Mouse (Mus musculus): ENCODE measurements around the gene Ube2d1. TPM values are rescaled to one million over a fixed set of nuclear protein-coding genes. Genes with fewer than 3 reads are reported as not detected.

Ube2d1 gene
- polyA plus RNA-seq, 2 experiments, result 6.8 to 7.3 TPM

GRCm38 (mm10) chr10:71323669-71324068, 38.6 kb upstream of the Ube2d1 start:
- TF ChIP-seq EP300 (IDR thresholded peaks at IDR 0.05; ENCODE audit: low read depth), result no peak
- no peak for TF ChIP-seq CTCF (IDR thresholded peaks at IDR 0.05; ENCODE audit: low read depth)
- 63% methylated on average over 8 of the region's 8 CpGs for WGBS (ENCODE audit: insufficient replicate concordance)
- no peaks in the 10 kb centered on the region for H3K9me3 ChIP-seq (ENCODE audit: control insufficient read depth, low read length)

GRCm38 (mm10) chr10:71316497-71316896, 31.4 kb upstream of the Ube2d1 start:
- Histone ChIP-seq H3K9me3 (ENCODE audit: control insufficient read depth, low read length) (no peaks in the 10 kb centered on the region), H3K4me1 (replicated peaks; ENCODE audit: control insufficient read depth in 2 of 2, insufficient read depth in 2 of 2, low read length in 1 of 2) (no peaks in the 10 kb centered on the region), H3K36me3 (replicated peaks; ENCODE audit: control insufficient read depth, insufficient read depth, low read depth) (no peaks in the 10 kb centered on the region), H3K27me3 (ENCODE audit: control insufficient read depth, insufficient read depth, low read length) (no peaks in the 10 kb centered on the region), H3K4me3 (ENCODE audit: insufficient read depth in 1 of 2, low read depth in 2 of 2, low read length in 2 of 2) (no peak overlapping the region), H3K4me2 (ENCODE audit: low read depth) (no peak overlapping the region), H3K9ac (replicated peaks) (no peak overlapping the region), H3K27ac (no peak overlapping the region)
- no peak for DNase-seq (ENCODE audit: low read depth in 3 of 3, low spot score in 3 of 3)
- TF ChIP-seq CTCF (IDR thresholded peaks at IDR 0.05; ENCODE audit: low read depth) (no peak), EP300 (IDR thresholded peaks at IDR 0.05; ENCODE audit: low read depth) (no peak)
- ATAC-seq (ENCODE audit: insufficient read depth), result no peak
- 54% methylated on average over 7 of the region's 7 CpGs for WGBS (ENCODE audit: insufficient replicate concordance)

More at GRCm38 (mm10) chr10:71323669-71324068, 38.6 kb upstream of the Ube2d1 start:
- ATAC-seq (ENCODE audit: insufficient read depth) (no peak), DNase-seq (ENCODE audit: low read depth in 3 of 3, low spot score in 3 of 3) (no peak)
- H3K27ac ChIP-seq, result no peak overlapping the region
- no peak overlapping the region for H3K4me2 ChIP-seq (ENCODE audit: low read depth)
- no peak overlapping the region for H3K4me3 ChIP-seq (ENCODE audit: insufficient read depth in 1 of 2, low read depth in 2 of 2, low read length in 2 of 2)
- no peak overlapping the region for H3K9ac ChIP-seq (replicated peaks)
- H3K36me3 ChIP-seq (replicated peaks; ENCODE audit: control insufficient read depth, insufficient read depth, low read depth), result no peaks in the 10 kb centered on the region
- no peaks in the 10 kb centered on the region for H3K27me3 ChIP-seq (ENCODE audit: control insufficient read depth, insufficient read depth, low read length)
- no peaks in the 10 kb centered on the region for H3K4me1 ChIP-seq (replicated peaks; ENCODE audit: control insufficient read depth in 2 of 2, insufficient read depth in 2 of 2, low read length in 1 of 2)

- TF ChIP-seq EP300 (IDR thresholded peaks at IDR 0.05; ENCODE audit: low read depth) (no peak), CTCF (IDR thresholded peaks at IDR 0.05; ENCODE audit: low read depth) (no peak)
- Histone ChIP-seq H3K4me2 (ENCODE audit: low read depth) (no peak overlapping the region), H3K4me1 (replicated peaks; ENCODE audit: control insufficient read depth in 2 of 2, insufficient read depth in 2 of 2, low read length in 1 of 2) (no peaks in the 10 kb centered on the region), H3K9ac (replicated peaks) (no peak overlapping the region), H3K27ac (no peak overlapping the region), H3K27me3 (ENCODE audit: control insufficient read depth, insufficient read depth, low read length) (no peaks in the 10 kb centered on the region), H3K9me3 (ENCODE audit: control insufficient read depth, low read length) (no peaks in the 10 kb centered on the region), H3K36me3 (replicated peaks; ENCODE audit: control insufficient read depth, insufficient read depth, low read depth) (no peaks in the 10 kb centered on the region), H3K4me3 (ENCODE audit: insufficient read depth in 1 of 2, low read depth in 2 of 2, low read length in 2 of 2) (no peak overlapping the region)
- 63% methylated on average over 11 of the region's 11 CpGs for WGBS (ENCODE audit: insufficient replicate concordance)
- no peak for DNase-seq (ENCODE audit: low read depth in 3 of 3, low spot score in 3 of 3)
- ATAC-seq (ENCODE audit: insufficient read depth), result no peak
Measured at GRCm38 (mm10) chr10:71316056-71316455, 31.0 kb upstream of the Ube2d1 start.

- Histone ChIP-seq H3K36me3 (replicated peaks; ENCODE audit: control insufficient read depth, insufficient read depth, low read depth) (no peaks in the 10 kb centered on the region), H3K9ac (replicated peaks) (no peak overlapping the region), H3K9me3 (ENCODE audit: control insufficient read depth, low read length) (no peaks in the 10 kb centered on the region), H3K27me3 (ENCODE audit: control insufficient read depth, insufficient read depth, low read length) (no peaks in the 10 kb centered on the region), H3K4me3 (ENCODE audit: insufficient read depth in 1 of 2, low read depth in 2 of 2, low read length in 2 of 2) (no peak overlapping the region), H3K4me2 (ENCODE audit: low read depth) (no peak overlapping the region), H3K4me1 (replicated peaks; ENCODE audit: control insufficient read depth in 2 of 2, insufficient read depth in 2 of 2, low read length in 1 of 2) (no peaks in the 10 kb centered on the region), H3K27ac (no peak overlapping the region)
- WGBS (ENCODE audit: insufficient replicate concordance), result 56% methylated on average over 3 of the region's 3 CpGs
- ATAC-seq (ENCODE audit: insufficient read depth) (no peak), DNase-seq (ENCODE audit: low read depth in 3 of 3, low spot score in 3 of 3) (no peak)
- no peak for TF ChIP-seq CTCF (IDR thresholded peaks at IDR 0.05; ENCODE audit: low read depth)
- no peak for TF ChIP-seq EP300 (IDR thresholded peaks at IDR 0.05; ENCODE audit: low read depth)
Measured at GRCm38 (mm10) chr10:71314596-71314995, 29.5 kb upstream of the Ube2d1 start.

GRCm38 (mm10) chr10:71310288-71310687, 25.2 kb upstream of the Ube2d1 start:
- Histone ChIP-seq H3K9me3 (ENCODE audit: control insufficient read depth, low read length) (no peaks in the 10 kb centered on the region), H3K4me1 (replicated peaks; ENCODE audit: control insufficient read depth in 2 of 2, insufficient read depth in 2 of 2, low read length in 1 of 2) (no peaks in the 10 kb centered on the region), H3K27me3 (ENCODE audit: control insufficient read depth, insufficient read depth, low read length) (no peaks in the 10 kb centered on the region), H3K4me3 (ENCODE audit: insufficient read depth in 1 of 2, low read depth in 2 of 2, low read length in 2 of 2) (no peak overlapping the region), H3K9ac (replicated peaks) (no peak overlapping the region), H3K4me2 (ENCODE audit: low read depth) (no peak overlapping the region), H3K27ac (no peak overlapping the region), H3K36me3 (replicated peaks; ENCODE audit: control insufficient read depth, insufficient read depth, low read depth) (no peaks in the 10 kb centered on the region)
- ATAC-seq (ENCODE audit: insufficient read depth) (no peak), DNase-seq (ENCODE audit: low read depth in 3 of 3, low spot score in 3 of 3) (no peak)
- 60% methylated on average over 3 of the region's 3 CpGs for WGBS (ENCODE audit: insufficient replicate concordance)
- TF ChIP-seq CTCF (IDR thresholded peaks at IDR 0.05; ENCODE audit: low read depth), result no peak
- TF ChIP-seq EP300 (IDR thresholded peaks at IDR 0.05; ENCODE audit: low read depth), result no peak

All from liver, embryonic 14.5 days (tissue).